Mouse (Mus musculus) adipose tissue, adult 10 weeks (tissue): ENCODE data around the gene Fam24a. TPM values are rescaled to one million over a fixed set of nuclear protein-coding genes. Genes with fewer than 3 reads are reported as not detected.

ENCODE experiments used
- polyA plus RNA-seq: library from polyadenylated mRNA; stranded (reverse); fragments of 350-450 nt; fragmentation: Illumina TruSeq; extraction: RNeasy Lipid Tissue Mini Kit (QIAGEN cat#74804); gene quantifications from one replicate; pipeline ENCODE4 v1.2.3, GENCODE M21; 2014; ENCODE audit warnings: low read depth, low replicate concordance

Fam24a gene
- 3.3 TPM for polyA plus RNA-seq

GRCm38 (mm10) chr7:131333564-131333963, at the start of gene Fam24a:
Gene Fam24a, plus strand, starts transcription at chr7:131333864.

GRCm38 (mm10) chr7:131322192-131322591, 11.5 kb upstream of the Fam24a start, which contains the start of gene Cuzd1:
Gene Cuzd1, minus strand, starts transcription at chr7:131322292.

GRCm38 (mm10) chr7:131329416-131329815, 4.2 kb upstream of the Fam24a start, which contains the start of gene Fam24b:
Gene Fam24b, minus strand, starts transcription at chr7:131329516.

GRCm38 (mm10) chr7:131362615-131363300, 29.1 kb downstream of the Fam24a start, which contains the start of gene 2310057M21Rik:
Gene 2310057M21Rik, minus strand, starts transcription at chr7:131362759.

GRCm38 (mm10) chr7:131370648-131371469, 37.2 kb downstream of the Fam24a start, which contains the start of gene Pstk:
Gene Pstk, plus strand, starts transcription at chr7:131371141.

Other genes with a start within 250 kb of the Fam24a start
- 0.38 TPM for gene 4933402N03Rik, start 187.6 kb upstream of the Fam24a start, polyA plus RNA-seq
- 2.5 TPM for gene 5430419D17Rik, start 159.5 kb upstream of the Fam24a start, polyA plus RNA-seq
- 2,087 TPM for gene Cuzd1, start 11.6 kb upstream of the Fam24a start, polyA plus RNA-seq
- gene Fam24b, start 4.3 kb upstream of the Fam24a start, polyA plus RNA-seq: 8.0 TPM
- gene 2310057M21Rik, start 28.9 kb downstream of the Fam24a start, polyA plus RNA-seq: 5.9 TPM
- 29.7 TPM for gene Pstk, start 37.3 kb downstream of the Fam24a start, polyA plus RNA-seq
- 16.2 TPM for gene Ikzf5, start 76.7 kb downstream of the Fam24a start, polyA plus RNA-seq
- gene Acadsb, start 76.7 kb downstream of the Fam24a start, polyA plus RNA-seq: 145 TPM
- gene Hmx3, start 209.0 kb downstream of the Fam24a start, polyA plus RNA-seq: not detected
- not detected for gene Hmx2, start 214.9 kb downstream of the Fam24a start, polyA plus RNA-seq
- 40.4 TPM for gene Bub3, start 226.4 kb downstream of the Fam24a start, polyA plus RNA-seq